Mouse (Mus musculus) kidney, embryonic 14.5 days (tissue): Measurements from ENCODE around the gene Brat1. TPM values are rescaled to one million over a fixed set of nuclear protein-coding genes. Genes with fewer than 3 reads are reported as not detected.

ENCODE experiments used
- ATAC-seq: fragments of 200-750 bp; cut with Nextera tagmentation; 2 replicates; pipeline ENCODE4 v1.8.0; 2017; ENCODE audit warnings: moderate number of reproducible peaks, mild to moderate bottlenecking, moderate TSS enrichment, moderate library complexity; ENCODE audit not compliant: low FRiP score, low TSS enrichment
- H3K27ac ChIP-seq: fragments of 300-500 bp; sonication (generic); 2 replicates; pipeline ENCODE4 v1.5.1; 2014; ENCODE audit warnings: low read depth, mild to moderate bottlenecking, low read length, moderate library complexity, mixed read lengths
- H3K27me3 ChIP-seq: fragments of 300-500 bp; sonication (generic); 2 replicates; pipeline ENCODE4 v1.6.1; 2014; ENCODE audit warnings: mild to moderate bottlenecking, low read length; ENCODE audit not compliant: control insufficient read depth, insufficient read depth
- H3K36me3 ChIP-seq: fragments of 300-500 bp; sonication (generic); 2 replicates; pipeline ENCODE4 v1.6.1; 2014; ENCODE audit warnings: low read length, mixed read lengths; ENCODE audit not compliant: control insufficient read depth, insufficient read depth
- H3K4me1 ChIP-seq: fragments of 300-500 bp; sonication (generic); 2 replicates; pipeline ENCODE4 v1.6.1; 2014; ENCODE audit warnings: low read length, mixed read lengths; ENCODE audit not compliant: control insufficient read depth, insufficient read depth
- H3K4me2 ChIP-seq: fragments of 300-500 bp; sonication (generic); replicated peaks from 2 replicates; pipeline ENCODE4 v1.6.1; 2014; ENCODE audit warnings: low read depth, mild to moderate bottlenecking, low read length
- H3K4me3 ChIP-seq: fragments of 300-500 bp; sonication (generic); 2 replicates; pipeline ENCODE4 v1.5.1; 2014; ENCODE audit warnings: mild to moderate bottlenecking, low read length
- H3K9ac ChIP-seq: fragments of 300-500 bp; sonication (generic); 2 replicates; pipeline ENCODE4 v1.6.1; 2014; ENCODE audit warnings: low read depth, mild to moderate bottlenecking, low read length, moderate library complexity
- H3K9me3 ChIP-seq: fragments of 300-500 bp; sonication (generic); 2 replicates; pipeline ENCODE4 v1.6.1; 2016; ENCODE audit warnings: low read length; ENCODE audit not compliant: control insufficient read depth
- WGBS: fragments of 180-500 bp; shearing (Covaris S2); extraction: QIAGEN DNeasy Blood & Tissue Kit; methylation state at CpG from one replicate; pipeline ENCODE4 v1.1.7; 2014; 5-methylcytosine and 5-hydroxymethylcytosine counted together
- polyA plus RNA-seq: library from polyadenylated mRNA; unstranded; fragments of >200 nt; fragmentation: Nextera tagmentation; extraction: Ambion mirVana; gene quantifications from 2 replicates; pipeline ENCODE4 v1.2.1, GENCODE M21; 2014

Gene Brat1
- polyA plus RNA-seq, 1 experiment from 2014 or later = 14.6 TPM

- Histone ChIP-seq H3K9me3 (no peaks in the 10 kb centered on the region), H3K4me1 (peaks cover 8% of the 10 kb centered on the region), H3K9ac (no peak overlapping the region), H3K27ac (no peak overlapping the region), H3K4me2 (no peak overlapping the region), H3K27me3 (no peaks in the 10 kb centered on the region), H3K36me3 (peaks cover 58% of the 10 kb centered on the region), H3K4me3 (no peak overlapping the region)
- 92% methylated on average over 6 of the region's 6 CpGs for WGBS
- ATAC-seq = no peak
Observed at GRCm38 (mm10) chr5:140710315-140710714, 5.5 kb downstream of the Brat1 start.

- no peaks in the 10 kb centered on the region for H3K27me3 ChIP-seq
- no peak overlapping the region for H3K4me2 ChIP-seq
- no peak overlapping the region for H3K27ac ChIP-seq
- 86% methylated on average over 5 of the region's 5 CpGs for WGBS
- H3K4me3 ChIP-seq = no peak overlapping the region
- H3K9ac ChIP-seq = no peak overlapping the region
- no peaks in the 10 kb centered on the region for H3K9me3 ChIP-seq
- H3K4me1 ChIP-seq = peaks cover under 1% of the 10 kb centered on the region; the same call in 1 of the 2 replicates
- no peak for ATAC-seq
- peaks cover 65% of the 10 kb centered on the region for H3K36me3 ChIP-seq
Observed at GRCm38 (mm10) chr5:140711040-140711439, 6.2 kb downstream of the Brat1 start.

GRCm38 (mm10) chr5:140720773-140721172, 16.0 kb downstream of the Brat1 start:
- Histone ChIP-seq H3K4me3 (no peak overlapping the region), H3K4me1 (no peaks in the 10 kb centered on the region), H3K9ac (no peak overlapping the region), H3K4me2 (no peak overlapping the region), H3K27ac (no peak overlapping the region), H3K36me3 (peaks cover 32% of the 10 kb centered on the region), H3K9me3 (no peaks in the 10 kb centered on the region), H3K27me3 (no peaks in the 10 kb centered on the region)
- no peak for ATAC-seq
- WGBS = 78% methylated on average over 7 of the region's 7 CpGs

GRCm38 (mm10) chr5:140722121-140722520, 17.3 kb downstream of the Brat1 start:
- WGBS = 89% methylated on average over 3 of the region's 3 CpGs

GRCm38 (mm10) chr5:140723822-140724221, 19.0 kb downstream of the Brat1 start, which contains the start of gene Amz1:
Amz1 (plus strand) TSS chr5:140724127.
- 77% methylated on average over 13 of the region's 13 CpGs for WGBS

More at GRCm38 (mm10) chr5:140722121-140722520, 17.3 kb downstream of the Brat1 start:
- H3K27ac ChIP-seq = no peak overlapping the region
- no peaks in the 10 kb centered on the region for H3K4me1 ChIP-seq
- no peak overlapping the region for H3K9ac ChIP-seq
- ATAC-seq = no peak
- H3K27me3 ChIP-seq = no peaks in the 10 kb centered on the region
- no peak overlapping the region for H3K4me3 ChIP-seq
- peaks cover 19% of the 10 kb centered on the region for H3K36me3 ChIP-seq
- no peaks in the 10 kb centered on the region for H3K9me3 ChIP-seq
- H3K4me2 ChIP-seq = no peak overlapping the region

GRCm38 (mm10) chr5:140726062-140726839, 21.4 kb downstream of the Brat1 start:
- Histone ChIP-seq H3K9me3 (no peaks in the 10 kb centered on the region), H3K9ac (no peak overlapping the region), H3K27ac (no peak overlapping the region), H3K4me3 (no peak overlapping the region), H3K36me3 (no peaks in the 10 kb centered on the region), H3K27me3 (no peaks in the 10 kb centered on the region), H3K4me1 (no peaks in the 10 kb centered on the region), H3K4me2 (no peak overlapping the region)
- WGBS = 85% methylated on average over 7 of the region's 7 CpGs
- no peak for ATAC-seq

More at GRCm38 (mm10) chr5:140723822-140724221, 19.0 kb downstream of the Brat1 start, which contains the start of gene Amz1:
- Histone ChIP-seq H3K27ac (no peak within 1 kb of the TSS), H3K9ac (no peak within 1 kb of the TSS), H3K4me1 (no peaks in the 10 kb centered on the region), H3K9me3 (no peaks in the 10 kb centered on the region), H3K4me3 (no peak within 1 kb of the TSS), H3K36me3 (peaks cover 2% of the 10 kb centered on the region; the same call in 1 of the 2 replicates), H3K27me3 (no peaks in the 10 kb centered on the region), H3K4me2 (no peak within 1 kb of the TSS)
- no peak for ATAC-seq

GRCm38 (mm10) chr5:140726946-140727740, 22.3 kb downstream of the Brat1 start:
- WGBS = 77% methylated on average over 17 of the region's 17 CpGs
- Histone ChIP-seq H3K9ac (no peak overlapping the region), H3K27ac (no peak overlapping the region), H3K4me2 (no peak overlapping the region), H3K4me1 (no peaks in the 10 kb centered on the region), H3K4me3 (no peak overlapping the region), H3K9me3 (no peaks in the 10 kb centered on the region), H3K27me3 (no peaks in the 10 kb centered on the region), H3K36me3 (no peaks in the 10 kb centered on the region)
- no peak for ATAC-seq

- Histone ChIP-seq H3K4me3 (no peak overlapping the region), H3K36me3 (no peaks in the 10 kb centered on the region), H3K4me2 (no peak overlapping the region), H3K27ac (no peak overlapping the region), H3K9ac (no peak overlapping the region), H3K9me3 (no peaks in the 10 kb centered on the region), H3K27me3 (no peaks in the 10 kb centered on the region; the same call in 1 of the 2 replicates), H3K4me1 (no peaks in the 10 kb centered on the region; the same call in 1 of the 2 replicates)
- no peak for ATAC-seq
- WGBS = 84% methylated on average over 11 of the region's 11 CpGs
Observed at GRCm38 (mm10) chr5:140731040-140731797, 26.4 kb downstream of the Brat1 start.
